Mouse (Mus musculus) ES-E14 (cell line): Measurements from ENCODE around the gene L3mbtl2. TPM values are rescaled to one million over a fixed set of nuclear protein-coding genes. Genes with fewer than 3 reads are reported as not detected.

Experiments
- DNase-seq: peaks from one replicate; pipeline ENCODE4 v3.0.0-alpha.2; 2013; ENCODE audit warnings: low read depth, low spot score
- H3K27ac ChIP-seq: 2 replicates; pipeline ENCODE4 v1.5.1; 2012; ENCODE audit warnings: low read depth, mild to moderate bottlenecking, low read length, moderate library complexity, mixed read lengths; ENCODE audit not compliant: poor library complexity, insufficient read depth, severe bottlenecking
- H3K36me3 ChIP-seq: 2 replicates; pipeline ENCODE4 v1.6.1; 2012; ENCODE audit warnings: mild to moderate bottlenecking, low read length, moderate library complexity, mixed read lengths; ENCODE audit not compliant: control insufficient read depth, poor library complexity, insufficient read depth, severe bottlenecking
- H3K4me1 ChIP-seq, 2 experiments: fragments of 150-350 bp in 1 of 2; sonication (generic) in 1 of 2; 2 replicates each; pipeline ENCODE4 v1.6.1; 2012; ENCODE audit warnings: low read length in 2 of 2, mild to moderate bottlenecking in 1 of 2, mixed read lengths in 1 of 2; ENCODE audit not compliant: control insufficient read depth in 2 of 2, insufficient read depth in 2 of 2, poor library complexity in 1 of 2
- H3K4me3 ChIP-seq, 2 experiments: fragments of 150-350 bp in 1 of 2; sonication (generic) in 1 of 2; 2 replicates each; pipeline ENCODE4 v1.5.1; 2012; ENCODE audit warnings: low read length in 2 of 2, low read depth in 1 of 2, mild to moderate bottlenecking in 1 of 2, mixed read lengths in 1 of 2; ENCODE audit not compliant: insufficient read depth in 1 of 2, poor library complexity in 1 of 2, severe bottlenecking in 1 of 2
- H3K9ac ChIP-seq: 2 replicates; pipeline ENCODE4 v1.6.1; 2012; ENCODE audit warnings: low read depth, mild to moderate bottlenecking, low read length, mixed read lengths; ENCODE audit not compliant: poor library complexity, insufficient read depth, severe bottlenecking
- H3K9me3 ChIP-seq: fragments of 150-350 bp; sonication (generic); 2 replicates; pipeline ENCODE4 v1.6.1; 2012; ENCODE audit warnings: low read depth, mild to moderate bottlenecking, low read length; ENCODE audit not compliant: control insufficient read depth, insufficient read depth
- CHD2 ChIP-seq: IDR thresholded peaks from 2 replicates; pipeline ENCODE4 v1.6.1; 2014; ENCODE audit warnings: mild to moderate bottlenecking, low read depth, low read length, inconsistent platforms
- HCFC1 ChIP-seq: IDR thresholded peaks from 2 replicates; pipeline ENCODE4 v1.6.1; 2012; ENCODE audit warnings: low read length, inconsistent platforms, borderline replicate concordance; ENCODE audit not compliant: insufficient read depth
- MAFK ChIP-seq: IDR thresholded peaks from 2 replicates; pipeline ENCODE4 v1.6.1; 2014; ENCODE audit warnings: mild to moderate bottlenecking, low read depth, low read length, inconsistent platforms; ENCODE audit not compliant: insufficient read depth
- ZC3H11A ChIP-seq: IDR thresholded peaks from 2 replicates; pipeline ENCODE4 v1.6.1; 2012; ENCODE audit warnings: low read depth, mild to moderate bottlenecking, inconsistent platforms, low read length, borderline replicate concordance
- ZNF384 ChIP-seq: IDR thresholded peaks from 2 replicates; pipeline ENCODE4 v1.6.1; 2012; ENCODE audit warnings: low read depth, low read length, inconsistent platforms
- in situ Hi-C, 2 experiments: fragments of 600-800 bp; cut with MboI; formaldehyde crosslinking; loops; one replicate each; pipeline ENCODE4 v1.15.1; 2025; ENCODE audit warnings: low sequenced_read_pairs in 2 of 2, inconsistent platforms in 1 of 2; ENCODE audit not compliant: unreplicated experiment in 2 of 2
- total RNA-seq: library from RNA; depleted of rRNA; stranded (reverse); fragments of 300-350 nt; gene quantifications from 2 replicates; pipeline ENCODE4 v1.2.3, GENCODE M21; 2012

Gene L3mbtl2
- total RNA-seq, 1 experiment, result 119 TPM

- Histone ChIP-seq H3K9me3 (no peaks in the 10 kb centered on the region), H3K36me3 (peaks cover 15% of the 10 kb centered on the region), H3K27ac (peak overlapping the region; percentile 56; the same call in 1 of the 2 replicates), H3K9ac (no peak overlapping the region), H3K4me1 (peaks cover 0 to 13% of the 10 kb centered on the region in 2 experiments; a peak in 3 of 4 replicates), H3K4me3 (peak overlapping the region in 1 of 2 experiments; percentile 56; a peak in 2 of 4 replicates)
- in situ Hi-C loops, result no loop called here
- peak; percentile 41 for DNase-seq
- TF ChIP-seq CHD2 (no peak), ZC3H11A (no peak), MAFK (no peak), ZNF384 (0 out of 2 replicates have a peak, but pooled peaks have one; percentile 22), HCFC1 (no peak)
Measured at GRCm38 (mm10) chr15:81663281-81663680, 408 bp upstream of the L3mbtl2 start.

DNA sequence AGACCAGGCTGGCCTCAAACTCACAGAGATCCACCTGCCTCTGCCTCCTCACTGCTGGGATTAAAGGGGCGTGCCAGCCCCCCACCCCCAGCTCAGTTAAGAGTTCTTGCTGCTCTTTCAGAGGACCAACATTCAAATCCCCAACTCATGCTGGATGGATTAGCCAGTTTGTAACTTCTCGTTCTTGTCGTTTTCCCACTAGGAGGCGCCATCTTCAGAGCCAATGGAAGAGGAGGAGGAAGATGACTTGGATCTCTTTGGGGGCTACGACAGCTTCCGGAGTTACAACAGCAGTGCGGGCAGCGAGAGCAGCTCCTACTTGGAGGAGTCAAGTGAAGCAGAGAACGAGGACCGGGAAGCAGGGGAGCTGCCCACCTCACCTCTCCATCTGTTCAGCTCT lies 3.3 kb downstream of the L3mbtl2 start:
- H3K9me3 ChIP-seq, result no peaks in the 10 kb centered on the region
- in situ Hi-C loops, result no loop called here
- peaks cover 42% of the 10 kb centered on the region for H3K36me3 ChIP-seq
- peak; percentile 40 for DNase-seq
- H3K4me1 ChIP-seq, result peaks cover 0 to 8% of the 10 kb centered on the region in 2 experiments; a peak in 3 of 4 replicates
- 0 out of 2 replicates have a peak overlapping the region, but pooled peaks have one; percentile 47 for H3K9ac ChIP-seq
- no peak overlapping the region for H3K4me3 ChIP-seq
- no peak for TF ChIP-seq MAFK
- no peak for TF ChIP-seq CHD2
- no peak for TF ChIP-seq ZNF384
- no peak for TF ChIP-seq ZC3H11A
- TF ChIP-seq HCFC1, result no peak
- H3K27ac ChIP-seq, result 0 out of 2 replicates have a peak overlapping the region, but pooled peaks have one; percentile 27

- peak; percentile 56 for DNase-seq
- H3K36me3 ChIP-seq, result peaks cover 61% of the 10 kb centered on the region
- H3K9me3 ChIP-seq, result no peaks in the 10 kb centered on the region
- H3K9ac ChIP-seq, result no peak overlapping the region
- in situ Hi-C loops, result no loop called here
- no peak overlapping the region for H3K4me3 ChIP-seq
- H3K27ac ChIP-seq, result no peak overlapping the region
- H3K4me1 ChIP-seq, result peaks cover 0 to 4% of the 10 kb centered on the region in 2 experiments; a peak in 2 of 4 replicates
- TF ChIP-seq CHD2, result no peak
- no peak; the same call in 1 of the 2 replicates for TF ChIP-seq ZC3H11A
- no peak for TF ChIP-seq ZNF384
- no peak for TF ChIP-seq MAFK
- no peak for TF ChIP-seq HCFC1
Measured at GRCm38 (mm10) chr15:81670231-81670640, 6.5 kb downstream of the L3mbtl2 start.

GRCm38 (mm10) chr15:81676637-81677036 lies 12.9 kb downstream of the L3mbtl2 start:
- in situ Hi-C loops, result no loop called here
- H3K4me3 ChIP-seq, result no peak overlapping the region
- H3K36me3 ChIP-seq, result peaks cover 69% of the 10 kb centered on the region
- H3K9ac ChIP-seq, result no peak overlapping the region
- DNase-seq, result no peak
- H3K9me3 ChIP-seq, result no peaks in the 10 kb centered on the region
- H3K4me1 ChIP-seq, result no peaks in the 10 kb centered on the region
- H3K27ac ChIP-seq, result no peak overlapping the region
- TF ChIP-seq MAFK (no peak), ZC3H11A (no peak), HCFC1 (no peak), ZNF384 (no peak), CHD2 (no peak)
